Mouse (Mus musculus) liver, embryonic 13.5 days (tissue): ENCODE results near the gene Cxcr3. TPM values are rescaled to one million over a fixed set of nuclear protein-coding genes. Genes with fewer than 3 reads are reported as not detected.

Experiments used
- ATAC-seq: fragments of 200-750 bp; cut with Nextera tagmentation; 2 replicates; pipeline ENCODE4 v1.8.0; 2017; ENCODE audit warnings: low read depth, mild to moderate bottlenecking, moderate number of reproducible peaks, moderate library complexity
- DNase-seq: peaks from one replicate; pipeline ENCODE4 v3.0.0; 2022
- H3K27ac ChIP-seq: fragments of 300-500 bp; sonication (generic); 2 replicates; pipeline ENCODE4 v1.5.1; 2015; ENCODE audit warnings: moderate library complexity, mild to moderate bottlenecking, inconsistent platforms
- H3K27me3 ChIP-seq: fragments of 300-500 bp; sonication (generic); 2 replicates; pipeline ENCODE4 v1.6.1; 2015; ENCODE audit warnings: mild to moderate bottlenecking, inconsistent platforms
- H3K36me3 ChIP-seq: fragments of 300-500 bp; sonication (generic); 2 replicates; pipeline ENCODE4 v1.6.1; 2015; ENCODE audit warnings: mild to moderate bottlenecking, inconsistent platforms
- H3K4me1 ChIP-seq: fragments of 300-500 bp; sonication (generic); replicated peaks from 2 replicates; pipeline ENCODE4 v1.6.1; 2015; ENCODE audit warnings: inconsistent platforms
- H3K4me2 ChIP-seq: fragments of 300-500 bp; sonication (generic); 2 replicates; pipeline ENCODE4 v1.6.1; 2015; ENCODE audit warnings: inconsistent platforms, mild to moderate bottlenecking, moderate library complexity
- H3K4me3 ChIP-seq: fragments of 300-500 bp; sonication (generic); replicated peaks from 2 replicates; pipeline ENCODE4 v1.5.1; 2015; ENCODE audit warnings: mild to moderate bottlenecking, inconsistent platforms
- H3K9ac ChIP-seq: fragments of 300-500 bp; sonication (generic); 2 replicates; pipeline ENCODE4 v1.6.1; 2015; ENCODE audit warnings: mild to moderate bottlenecking, inconsistent platforms
- H3K9me3 ChIP-seq: fragments of 300-500 bp; sonication (generic); replicated peaks from 2 replicates; pipeline ENCODE4 v1.6.1; 2016; ENCODE audit warnings: inconsistent platforms
- WGBS: fragments of 180-500 bp; shearing (Covaris S2); methylation state at CpG from one replicate; pipeline ENCODE4 v1.1.7; 2015; ENCODE audit not compliant: insufficient replicate concordance; 5-methylcytosine and 5-hydroxymethylcytosine counted together
- polyA plus RNA-seq: library from polyadenylated mRNA; unstranded; fragments of >200 nt; fragmentation: Nextera tagmentation; extraction: Ambion mirVana; gene quantifications from 2 replicates; pipeline ENCODE4 v1.2.1, GENCODE M21; 2015

The Cxcr3 gene
- polyA plus RNA-seq, 1 experiment from 2014 or later: 0.13 TPM

- 54% methylated on average over 5 of the region's 5 CpGs for WGBS
Observed at GRCm38 (mm10) chrX:101734981-101735380, 912 bp upstream of the Cxcr3 start.

DNA sequence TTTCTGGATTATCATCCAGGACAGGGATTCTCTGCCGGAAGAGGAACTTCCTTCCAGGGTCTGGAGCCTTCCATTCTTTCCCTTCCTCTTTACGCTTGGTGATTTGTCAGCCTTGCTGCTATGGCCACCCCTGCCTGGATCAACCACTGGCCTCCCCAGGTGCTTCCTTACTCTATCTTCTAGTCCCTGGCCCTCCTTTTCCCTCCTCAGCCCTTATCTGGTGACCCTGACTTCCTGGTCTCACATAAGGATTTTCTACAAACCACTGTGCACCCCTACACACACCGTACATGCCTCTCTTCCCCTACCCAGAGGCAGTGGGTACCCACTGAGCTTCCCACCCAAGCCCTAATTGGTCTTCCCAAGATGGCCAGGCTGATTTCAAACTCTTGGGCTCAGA, 781 bp downstream of the Cxcr3 start:
- Histone ChIP-seq H3K27ac (no peak overlapping the region), H3K9ac (no peak overlapping the region), H3K27me3 (no peaks in the 10 kb centered on the region; the same call in 1 of the 2 replicates), H3K4me3 (no peak overlapping the region), H3K4me2 (no peak overlapping the region), H3K4me1 (no peaks in the 10 kb centered on the region), H3K9me3 (no peaks in the 10 kb centered on the region), H3K36me3 (no peaks in the 10 kb centered on the region)
- no peak for ATAC-seq
- whole genome bisulfite sequencing: 37% methylated on average over 3 of the region's 3 CpGs
- DNase-seq: no peak

More at GRCm38 (mm10) chrX:101734981-101735380, 912 bp upstream of the Cxcr3 start:
- no peak for ATAC-seq
- no peak overlapping the region for H3K27ac ChIP-seq
- H3K4me1 ChIP-seq: no peaks in the 10 kb centered on the region
- no peak overlapping the region for H3K4me2 ChIP-seq
- H3K36me3 ChIP-seq: no peaks in the 10 kb centered on the region
- no peaks in the 10 kb centered on the region for H3K9me3 ChIP-seq
- no peaks in the 10 kb centered on the region; the same call in 1 of the 2 replicates for H3K27me3 ChIP-seq
- H3K4me3 ChIP-seq: no peak overlapping the region
- H3K9ac ChIP-seq: no peak overlapping the region
- DNase-seq: no peak

GRCm38 (mm10) chrX:101732644-101733043, 1.4 kb downstream of the Cxcr3 start:
- Histone ChIP-seq H3K4me1 (no peaks in the 10 kb centered on the region), H3K27ac (no peak overlapping the region), H3K4me3 (no peak overlapping the region), H3K27me3 (no peaks in the 10 kb centered on the region; the same call in 1 of the 2 replicates), H3K9ac (no peak overlapping the region), H3K9me3 (no peaks in the 10 kb centered on the region), H3K4me2 (no peak overlapping the region), H3K36me3 (no peaks in the 10 kb centered on the region)
- ATAC-seq: no peak
- WGBS: 48% methylated on average over 12 of the region's 12 CpGs
- no peak for DNase-seq

GRCm38 (mm10) chrX:101730010-101730409, 4.1 kb downstream of the Cxcr3 start:
- H3K4me3 ChIP-seq: no peak overlapping the region
- H3K27ac ChIP-seq: no peak overlapping the region
- no peaks in the 10 kb centered on the region for H3K4me1 ChIP-seq
- no peak for DNase-seq
- H3K9ac ChIP-seq: no peak overlapping the region
- H3K9me3 ChIP-seq: no peaks in the 10 kb centered on the region
- H3K27me3 ChIP-seq: no peaks in the 10 kb centered on the region
- H3K4me2 ChIP-seq: no peak overlapping the region
- ATAC-seq: no peak
- no peaks in the 10 kb centered on the region for H3K36me3 ChIP-seq

GRCm38 (mm10) chrX:101720401-101720800, 13.7 kb downstream of the Cxcr3 start:
- ATAC-seq: no peak
- Histone ChIP-seq H3K9ac (no peak overlapping the region), H3K4me2 (no peak overlapping the region), H3K4me1 (no peaks in the 10 kb centered on the region), H3K27me3 (no peaks in the 10 kb centered on the region; the same call in 1 of the 2 replicates), H3K27ac (no peak overlapping the region), H3K9me3 (no peaks in the 10 kb centered on the region), H3K4me3 (no peak overlapping the region), H3K36me3 (no peaks in the 10 kb centered on the region)
- 48% methylated on average over 1 of the region's 1 CpGs for WGBS
- no peak for DNase-seq

GRCm38 (mm10) chrX:101705111-101705510, 29.0 kb downstream of the Cxcr3 start:
- ATAC-seq (no peak), DNase-seq (no peak)
- H3K36me3 ChIP-seq: no peaks in the 10 kb centered on the region
- H3K4me1 ChIP-seq: no peaks in the 10 kb centered on the region
- H3K9me3 ChIP-seq: no peaks in the 10 kb centered on the region
- 61% methylated on average over 7 of the region's 7 CpGs for WGBS
- no peak overlapping the region for H3K4me3 ChIP-seq
- H3K4me2 ChIP-seq: no peak overlapping the region
- H3K27me3 ChIP-seq: no peaks in the 10 kb centered on the region; the same call in 1 of the 2 replicates
- no peak overlapping the region for H3K27ac ChIP-seq
- H3K9ac ChIP-seq: no peak overlapping the region

DNA sequence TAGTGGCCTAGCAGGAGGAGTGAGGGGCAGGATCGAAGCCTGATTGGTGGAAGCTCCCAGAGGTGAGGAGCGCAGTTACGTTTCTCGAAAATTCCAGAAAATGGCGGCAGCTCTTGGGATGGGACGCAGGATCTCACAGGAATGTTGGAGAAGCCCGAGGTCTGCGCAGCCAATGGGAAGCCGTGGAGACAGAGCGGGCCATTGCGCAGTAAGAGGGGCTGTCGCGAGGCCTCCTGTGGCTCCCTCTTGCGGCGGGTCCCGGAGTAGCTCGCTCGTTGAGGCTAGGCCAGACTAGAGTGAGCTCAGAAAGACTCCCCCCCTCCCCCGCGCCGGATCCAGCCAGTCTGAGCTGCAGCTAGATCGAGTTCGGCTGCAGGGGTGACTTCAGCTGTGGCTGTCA, 35.8 kb downstream of the Cxcr3 start:
- H3K4me3 ChIP-seq: no peak overlapping the region
- H3K27ac ChIP-seq: no peak overlapping the region
- H3K36me3 ChIP-seq: no peaks in the 10 kb centered on the region
- H3K4me2 ChIP-seq: no peak overlapping the region
- peaks cover 13% of the 10 kb centered on the region for H3K9me3 ChIP-seq
- no peaks in the 10 kb centered on the region for H3K4me1 ChIP-seq
- no peaks in the 10 kb centered on the region for H3K27me3 ChIP-seq
- WGBS: 63% methylated on average over 23 of the region's 23 CpGs
- DNase-seq (peak; percentile 45), ATAC-seq (no peak)
- no peak overlapping the region for H3K9ac ChIP-seq

GRCm38 (mm10) chrX:101697537-101697936, 36.5 kb downstream of the Cxcr3 start:
- no peak overlapping the region for H3K4me2 ChIP-seq
- H3K27ac ChIP-seq: no peak overlapping the region
- ATAC-seq: no peak
- no peak overlapping the region for H3K4me3 ChIP-seq
- WGBS: 66% methylated on average over 54 of the region's 54 CpGs
- no peak for DNase-seq
- H3K27me3 ChIP-seq: no peaks in the 10 kb centered on the region
- peaks cover 13% of the 10 kb centered on the region for H3K9me3 ChIP-seq
- no peaks in the 10 kb centered on the region for H3K36me3 ChIP-seq
- no peaks in the 10 kb centered on the region for H3K4me1 ChIP-seq
- H3K9ac ChIP-seq: no peak overlapping the region

DNA sequence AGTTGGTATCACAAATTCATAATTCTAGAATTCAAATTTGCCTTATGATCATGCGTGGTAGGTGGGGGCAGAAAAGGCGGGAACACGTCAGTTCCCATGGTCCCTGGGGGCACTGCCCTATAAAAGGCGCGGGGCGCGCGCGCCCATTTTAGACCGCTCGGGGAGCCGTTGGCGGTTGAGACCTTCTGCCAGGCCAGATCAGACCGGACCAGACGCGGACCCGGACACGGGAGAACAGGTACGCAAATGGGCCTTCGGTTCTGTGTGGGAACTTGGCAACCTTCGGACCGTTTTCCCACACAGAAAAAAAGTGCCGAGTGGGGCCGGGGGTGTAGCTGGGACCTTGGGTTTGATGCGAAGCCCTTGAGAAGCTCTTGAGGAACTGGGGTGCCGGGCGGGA, 38.4 kb downstream of the Cxcr3 start:
- WGBS: 90% methylated on average over 27 of the region's 27 CpGs

More for the DNA sequence above, 38.4 kb downstream of the Cxcr3 start:
- Histone ChIP-seq H3K4me1 (no peaks in the 10 kb centered on the region), H3K9ac (no peak overlapping the region), H3K27me3 (no peaks in the 10 kb centered on the region), H3K27ac (no peak overlapping the region), H3K4me3 (no peak overlapping the region), H3K36me3 (no peaks in the 10 kb centered on the region), H3K4me2 (no peak overlapping the region), H3K9me3 (peaks cover 13% of the 10 kb centered on the region)
- no peak for ATAC-seq
- DNase-seq: no peak

Other genes starting within 250 kb of the Cxcr3 start
- gene Taf1, start 201.5 kb downstream of the Cxcr3 start, polyA plus RNA-seq: 7.3 and 8.3 TPM in 2 replicates
- gene Ogt, start 94.2 kb downstream of the Cxcr3 start, polyA plus RNA-seq: 44.1 and 54.1 TPM in 2 replicates
- gene Gm4779, start 60.2 kb upstream of the Cxcr3 start, polyA plus RNA-seq: 0.09 and 0.13 TPM in 2 replicates
- gene 8030474K03Rik, start 60.4 kb upstream of the Cxcr3 start, polyA plus RNA-seq: 0.13 and 0.24 TPM in 2 replicates
- 0.76 and 1.4 TPM in 2 replicates for gene Nhsl2, start 115.1 kb upstream of the Cxcr3 start, polyA plus RNA-seq